Mouse (Mus musculus) neural tube, embryonic 12.5 days (tissue): Measurements from ENCODE around the gene Susd4. TPM values are rescaled to one million over a fixed set of nuclear protein-coding genes. Genes with fewer than 3 reads are reported as not detected.
A peak's percentile ranks its signal among the peaks of the same experiment; 100 is the strongest.

Experiments used
- ATAC-seq: fragments of 200-750 bp; cut with Nextera tagmentation; 2 replicates; pipeline ENCODE4 v1.8.0; 2017; ENCODE audit warnings: low read depth, mild to moderate bottlenecking, moderate TSS enrichment, moderate library complexity; ENCODE audit not compliant: low FRiP score
- H3K27ac ChIP-seq: fragments of 300-500 bp; sonication (generic); 2 replicates; pipeline ENCODE4 v1.5.1; 2016
- H3K27me3 ChIP-seq: fragments of 300-500 bp; sonication (generic); replicated peaks from 2 replicates; pipeline ENCODE4 v1.6.1; 2016; ENCODE audit warnings: mild to moderate bottlenecking
- H3K36me3 ChIP-seq: fragments of 300-500 bp; sonication (generic); 2 replicates; pipeline ENCODE4 v1.6.1; 2016; ENCODE audit warnings: mild to moderate bottlenecking
- H3K4me1 ChIP-seq: fragments of 300-500 bp; sonication (generic); 2 replicates; pipeline ENCODE4 v1.6.1; 2016
- H3K4me2 ChIP-seq: fragments of 300-500 bp; sonication (generic); replicated peaks from 2 replicates; pipeline ENCODE4 v1.6.1; 2016; ENCODE audit warnings: mild to moderate bottlenecking
- H3K4me3 ChIP-seq: fragments of 300-500 bp; sonication (generic); 2 replicates; pipeline ENCODE4 v1.5.1; 2016
- H3K9ac ChIP-seq: fragments of 300-500 bp; sonication (generic); 2 replicates; pipeline ENCODE4 v1.6.1; 2016; ENCODE audit warnings: mild to moderate bottlenecking
- H3K9me3 ChIP-seq: fragments of 300-500 bp; sonication (generic); 2 replicates; pipeline ENCODE4 v1.6.1; 2016; ENCODE audit warnings: mild to moderate bottlenecking
- WGBS: fragments of 180-500 bp; shearing (Covaris S2); methylation state at CpG from one replicate; pipeline ENCODE4 v1.1.7; 2016; 5-methylcytosine and 5-hydroxymethylcytosine counted together
- polyA plus RNA-seq: library from polyadenylated mRNA; unstranded; fragments of >200 nt; fragmentation: Nextera tagmentation; extraction: Ambion mirVana; gene quantifications from 2 replicates; pipeline ENCODE4 v1.2.1, GENCODE M21; 2016

Susd4 gene
- polyA plus RNA-seq, 1 experiment from 2014 or later: 42.7 TPM

DNA sequence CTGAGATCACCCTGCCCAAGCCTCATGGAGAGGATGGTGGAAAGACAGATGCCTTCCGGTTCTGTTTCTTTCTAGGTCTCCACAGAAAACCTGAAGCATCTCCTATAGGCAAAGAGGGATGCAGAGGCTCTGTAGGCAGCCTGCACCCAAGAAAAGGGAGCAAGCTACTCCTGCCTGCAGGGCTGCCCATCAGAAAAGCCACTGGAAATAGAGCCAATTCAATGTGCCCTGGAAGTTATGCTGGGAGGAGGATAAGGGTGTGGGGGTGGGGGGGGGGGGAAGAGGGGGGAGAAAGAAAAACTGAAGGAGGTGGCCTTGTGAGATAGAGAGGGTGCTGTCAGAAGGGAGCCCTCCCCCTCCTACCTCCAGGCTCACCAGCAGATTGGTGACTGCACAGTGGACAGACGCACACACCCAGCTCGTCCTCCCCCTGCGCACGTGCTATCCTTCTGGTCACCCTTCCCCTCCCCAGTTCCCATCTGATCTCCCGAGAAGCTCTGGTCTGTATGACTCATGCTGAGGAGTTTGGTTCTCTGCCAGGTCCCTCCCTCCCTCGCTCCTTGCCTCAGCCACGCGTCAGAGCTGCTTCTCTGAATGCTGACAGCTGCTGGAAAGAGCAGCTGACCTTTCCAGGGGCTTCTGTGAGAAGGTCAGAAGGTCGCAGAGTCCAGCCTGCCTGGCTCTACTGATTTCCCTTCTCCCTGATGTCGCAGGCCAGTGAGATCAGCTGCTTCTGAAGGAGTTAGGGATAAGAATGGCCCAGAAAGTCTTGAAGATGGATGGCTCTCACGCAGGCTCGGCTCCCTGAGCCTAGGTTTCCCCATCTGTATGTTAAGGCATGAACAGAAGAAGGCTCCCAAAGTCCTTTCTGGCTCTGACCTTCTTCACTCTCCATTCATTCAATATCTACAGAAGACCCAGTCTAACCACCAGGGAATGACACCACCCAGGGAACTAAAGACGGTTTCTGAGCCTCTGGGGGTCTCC lies 144.7 kb downstream of the Susd4 start:
- 22% methylated on average over 14 of the region's 14 CpGs for WGBS
- Histone ChIP-seq H3K27me3 (no peaks in the 10 kb centered on the region), H3K4me2 (peak overlapping the region; percentile 15), H3K9ac (no peak overlapping the region), H3K4me3 (no peak overlapping the region), H3K36me3 (no peaks in the 10 kb centered on the region), H3K9me3 (0 out of 2 replicates have a peak, but pooled peaks cover 3% of the 10 kb centered on the region), H3K27ac (no peak overlapping the region), H3K4me1 (peaks cover 11% of the 10 kb centered on the region)
- ATAC-seq: peak; percentile 89

DNA sequence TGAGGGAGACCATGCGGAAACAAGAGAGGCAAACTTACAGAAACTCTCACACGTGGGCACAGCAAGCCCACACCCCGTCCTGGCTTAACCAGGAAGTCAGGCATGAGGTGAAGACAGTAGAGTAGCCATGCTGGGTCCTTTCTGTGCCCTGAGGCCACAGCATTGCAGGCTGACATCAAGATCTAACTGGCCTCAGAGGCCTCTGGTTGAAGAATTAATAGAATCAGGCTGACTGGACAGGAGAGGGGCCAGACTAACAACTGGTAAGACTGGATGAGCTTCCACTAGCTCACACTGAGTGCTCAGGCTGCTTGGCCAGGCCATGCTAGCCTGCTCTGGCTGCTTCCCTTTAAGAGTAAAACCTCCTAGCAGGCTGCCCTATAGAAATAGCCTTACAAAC lies 145.4 kb downstream of the Susd4 start:
- Histone ChIP-seq H3K9me3 (0 out of 2 replicates have a peak, but pooled peaks cover 3% of the 10 kb centered on the region), H3K4me2 (no peak overlapping the region), H3K27me3 (no peaks in the 10 kb centered on the region), H3K9ac (no peak overlapping the region), H3K4me3 (no peak overlapping the region), H3K4me1 (peaks cover 11% of the 10 kb centered on the region), H3K27ac (no peak overlapping the region), H3K36me3 (no peaks in the 10 kb centered on the region)
- 71% methylated on average over 3 of the region's 3 CpGs for WGBS
- ATAC-seq: peak; percentile 27; the same call in 1 of the 2 replicates

DNA sequence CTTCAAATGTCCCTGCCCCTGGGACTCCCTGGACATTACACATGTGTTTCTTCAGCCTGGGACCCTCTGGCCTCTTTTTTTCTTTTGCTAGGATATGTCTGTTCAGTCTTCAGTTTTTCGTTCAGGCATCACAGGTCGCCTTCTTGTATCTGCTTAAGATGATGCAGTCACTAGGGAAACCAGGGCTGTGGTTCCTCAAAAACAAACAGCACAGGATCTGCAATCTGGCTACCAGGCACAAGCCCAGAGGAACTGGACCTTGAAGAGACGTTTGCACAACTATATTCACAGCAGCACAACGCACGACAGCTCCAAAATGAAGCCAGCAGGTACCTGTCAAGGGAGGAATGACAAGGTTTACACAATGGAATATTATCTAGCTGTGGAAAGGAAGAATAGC lies 145.9 kb downstream of the Susd4 start:
- Histone ChIP-seq H3K9me3 (0 out of 2 replicates have a peak, but pooled peaks cover 3% of the 10 kb centered on the region), H3K4me1 (peaks cover 11% of the 10 kb centered on the region), H3K4me3 (no peak overlapping the region), H3K27ac (no peak overlapping the region), H3K9ac (no peak overlapping the region), H3K27me3 (no peaks in the 10 kb centered on the region), H3K36me3 (no peaks in the 10 kb centered on the region), H3K4me2 (no peak overlapping the region)
- no peak for ATAC-seq
- WGBS: 87% methylated on average over 5 of the region's 5 CpGs

DNA sequence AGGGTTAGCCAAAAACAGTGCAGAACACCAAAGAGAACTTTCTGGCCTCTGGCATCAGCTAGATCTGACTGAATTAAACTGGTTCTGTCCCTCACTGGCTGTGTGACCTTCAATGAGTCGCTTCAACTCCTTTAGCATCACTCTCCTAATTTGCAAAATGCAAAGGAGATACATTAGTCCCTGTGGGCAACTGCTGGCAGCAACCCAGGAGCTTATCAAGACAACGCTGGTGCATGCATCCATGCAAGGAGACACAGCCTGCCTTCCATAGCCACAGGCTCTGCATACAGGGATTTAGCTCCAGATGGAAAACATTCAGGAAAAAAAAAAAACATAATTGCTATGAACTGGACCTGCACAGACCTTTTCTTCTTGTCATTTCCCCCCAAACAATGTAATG lies 148.9 kb downstream of the Susd4 start:
- Histone ChIP-seq H3K9ac (no peak overlapping the region), H3K4me2 (no peak overlapping the region), H3K27me3 (no peaks in the 10 kb centered on the region), H3K4me1 (peaks cover 11% of the 10 kb centered on the region), H3K36me3 (no peaks in the 10 kb centered on the region), H3K27ac (no peak overlapping the region), H3K9me3 (0 out of 2 replicates have a peak, but pooled peaks cover 3% of the 10 kb centered on the region), H3K4me3 (no peak overlapping the region)
- WGBS: 78% methylated on average over 2 of the region's 2 CpGs
- no peak for ATAC-seq

- Histone ChIP-seq H3K4me3 (no peak overlapping the region), H3K4me1 (peaks cover 11% of the 10 kb centered on the region), H3K36me3 (no peaks in the 10 kb centered on the region), H3K9me3 (0 out of 2 replicates have a peak, but pooled peaks cover 3% of the 10 kb centered on the region), H3K27ac (no peak overlapping the region), H3K9ac (no peak overlapping the region), H3K27me3 (no peaks in the 10 kb centered on the region), H3K4me2 (no peak overlapping the region)
- 73% methylated on average over 4 of the region's 4 CpGs for WGBS
- ATAC-seq: no peak
These were observed 150.7 kb downstream of the Susd4 start for GRCm38 (mm10) chr1:182914121-182914908.

DNA sequence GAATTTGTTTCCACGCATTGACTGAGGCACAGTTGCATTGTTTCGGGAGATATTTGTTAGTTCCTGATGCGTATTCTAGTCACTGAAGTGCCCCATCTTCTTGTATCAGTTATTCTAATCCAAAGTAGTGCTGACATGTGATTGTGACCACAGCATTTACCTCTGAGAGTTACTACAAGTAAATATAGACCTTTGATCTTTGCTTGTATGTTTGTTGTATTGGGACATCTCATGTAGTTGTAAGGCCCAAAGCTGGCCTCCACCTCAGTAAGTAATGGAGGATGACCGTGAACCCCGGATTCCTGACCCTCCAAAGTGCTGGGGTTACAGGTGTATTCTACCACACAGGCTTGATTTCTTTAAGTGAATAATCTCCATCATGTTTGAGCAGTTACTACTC lies 152.5 kb downstream of the Susd4 start:
- WGBS: 97% methylated on average over 5 of the region's 5 CpGs
- Histone ChIP-seq H3K4me2 (no peak overlapping the region), H3K9ac (no peak overlapping the region), H3K4me1 (peaks cover 16% of the 10 kb centered on the region), H3K27ac (no peak overlapping the region), H3K4me3 (no peak overlapping the region), H3K36me3 (no peaks in the 10 kb centered on the region), H3K27me3 (no peaks in the 10 kb centered on the region), H3K9me3 (0 out of 2 replicates have a peak, but pooled peaks cover 3% of the 10 kb centered on the region)
- ATAC-seq: no peak

GRCm38 (mm10) chr1:182918718-182919346 lies 155.2 kb downstream of the Susd4 start:
- no peaks in the 10 kb centered on the region for H3K9me3 ChIP-seq
- WGBS: 43% methylated on average over 8 of the region's 8 CpGs
- H3K9ac ChIP-seq: no peak overlapping the region
- H3K27ac ChIP-seq: peak overlapping the region; percentile 53; the same call in 1 of the 2 replicates
- ATAC-seq: peak; percentile 82
- H3K27me3 ChIP-seq: no peaks in the 10 kb centered on the region
- peaks cover 21% of the 10 kb centered on the region for H3K4me1 ChIP-seq
- H3K36me3 ChIP-seq: no peaks in the 10 kb centered on the region
- no peak overlapping the region; the same call in 1 of the 2 replicates for H3K4me2 ChIP-seq
- H3K4me3 ChIP-seq: no peak overlapping the region

GRCm38 (mm10) chr1:182922824-182923223 lies 159.2 kb downstream of the Susd4 start:
- Histone ChIP-seq H3K27me3 (no peaks in the 10 kb centered on the region), H3K27ac (no peak overlapping the region), H3K4me3 (no peak overlapping the region), H3K9me3 (no peaks in the 10 kb centered on the region), H3K36me3 (no peaks in the 10 kb centered on the region), H3K4me2 (no peak overlapping the region), H3K4me1 (peaks cover 21% of the 10 kb centered on the region), H3K9ac (no peak overlapping the region)
- no peak for ATAC-seq
- WGBS: 60% methylated on average over 4 of the region's 4 CpGs

DNA sequence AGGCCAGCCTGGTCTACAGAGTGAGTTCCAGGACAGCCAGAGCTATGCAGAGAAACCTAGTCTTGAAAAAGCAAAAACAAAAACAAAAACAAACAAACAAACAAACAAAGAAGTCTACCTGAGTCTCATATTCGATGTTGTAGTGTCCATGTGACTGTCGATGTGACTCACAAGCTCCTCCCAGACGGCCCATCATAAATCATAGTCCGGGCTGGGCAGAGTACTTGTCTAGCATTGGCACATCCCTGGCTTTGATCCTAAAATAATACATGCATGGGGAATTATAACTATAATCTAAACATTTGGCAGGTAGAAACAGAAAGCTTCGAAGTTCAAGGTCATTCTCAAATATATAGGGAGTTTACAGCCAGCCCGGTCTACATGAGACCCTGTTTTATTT lies 162.8 kb downstream of the Susd4 start:
- H3K4me3 ChIP-seq: no peak overlapping the region
- no peak overlapping the region for H3K4me2 ChIP-seq
- ATAC-seq: no peak
- no peak overlapping the region for H3K27ac ChIP-seq
- H3K9me3 ChIP-seq: no peaks in the 10 kb centered on the region
- H3K27me3 ChIP-seq: no peaks in the 10 kb centered on the region
- no peaks in the 10 kb centered on the region for H3K36me3 ChIP-seq
- H3K9ac ChIP-seq: no peak overlapping the region
- WGBS: 90% methylated on average over 6 of the region's 6 CpGs
- 0 out of 2 replicates have a peak, but pooled peaks cover 4% of the 10 kb centered on the region for H3K4me1 ChIP-seq

DNA sequence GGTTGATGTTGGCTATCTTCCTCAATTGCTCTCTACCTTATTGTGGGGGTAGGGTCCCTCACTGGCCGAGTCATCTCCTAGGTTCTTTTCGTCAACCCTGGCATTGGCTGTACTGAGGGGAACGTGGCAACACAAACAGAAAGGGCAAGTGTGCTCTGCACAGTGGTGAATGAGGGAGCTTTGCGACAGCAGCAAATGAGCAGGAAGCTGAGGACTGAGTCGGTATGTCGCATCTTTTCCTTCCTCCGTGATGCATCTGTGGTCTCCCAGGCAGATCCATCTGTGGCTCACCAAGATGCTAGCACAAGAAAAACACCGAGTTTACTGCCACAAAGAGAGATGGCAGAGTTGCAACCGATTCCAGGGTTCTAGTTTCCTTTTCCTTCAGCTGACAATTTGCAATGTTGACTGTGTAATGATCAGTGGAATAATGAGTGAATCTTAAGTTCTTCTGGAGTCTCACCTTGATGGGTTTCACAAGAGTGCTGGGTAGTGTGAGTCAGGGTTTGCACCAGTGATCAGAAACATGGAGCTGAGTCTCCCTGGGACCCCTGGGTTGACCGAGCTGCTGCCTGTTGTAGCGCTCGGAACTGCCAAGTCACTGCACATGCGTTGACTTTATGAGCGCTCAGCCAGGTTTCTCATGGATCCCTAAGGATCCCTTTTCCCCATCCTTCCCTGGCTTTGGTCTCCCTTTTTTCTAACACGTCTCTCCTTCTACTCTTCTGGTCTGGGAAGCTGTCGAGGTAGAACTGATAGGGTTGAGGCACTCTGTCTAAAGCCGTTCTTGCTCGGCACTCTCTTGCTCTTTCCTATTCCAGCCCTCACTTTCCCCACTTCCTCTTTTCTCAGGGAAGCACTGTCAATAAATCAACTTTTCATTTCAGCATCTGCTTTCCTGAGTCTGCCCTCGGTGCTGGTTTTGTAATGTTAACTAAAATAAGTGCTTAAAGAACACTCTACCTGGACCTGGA lies 164.5 kb downstream of the Susd4 start:
- Histone ChIP-seq H3K4me1 (no peaks in the 10 kb centered on the region), H3K36me3 (no peaks in the 10 kb centered on the region), H3K9me3 (no peaks in the 10 kb centered on the region), H3K27ac (no peak overlapping the region), H3K4me3 (no peak overlapping the region), H3K4me2 (no peak overlapping the region), H3K9ac (no peak overlapping the region), H3K27me3 (no peaks in the 10 kb centered on the region)
- no peak for ATAC-seq
- 83% methylated on average over 19 of the region's 19 CpGs for WGBS

GRCm38 (mm10) chr1:182935469-182935868 lies 171.8 kb downstream of the Susd4 start:
- no peaks in the 10 kb centered on the region for H3K36me3 ChIP-seq
- H3K27ac ChIP-seq: no peak overlapping the region
- H3K27me3 ChIP-seq: no peaks in the 10 kb centered on the region
- H3K4me1 ChIP-seq: 0 out of 2 replicates have a peak, but pooled peaks cover 3% of the 10 kb centered on the region
- WGBS: 49% methylated on average over 6 of the region's 6 CpGs
- H3K9ac ChIP-seq: no peak overlapping the region
- no peak overlapping the region for H3K4me3 ChIP-seq
- H3K4me2 ChIP-seq: no peak overlapping the region
- ATAC-seq: no peak
- H3K9me3 ChIP-seq: no peaks in the 10 kb centered on the region
